Mouse (Mus musculus) macrophage (primary cell): ENCODE results near the gene Gm49384. TPM values are rescaled to one million over a fixed set of nuclear protein-coding genes. Genes with fewer than 3 reads are reported as not detected.
A peak's percentile ranks its signal among the peaks of the same experiment; 100 is the strongest.
"Not testable (repeated sequence)": the region's sequence is repeated elsewhere in the genome, so short reads cannot be mapped to it uniquely, and the experiment has no call there.

ENCODE experiments used
- H3K27ac ChIP-seq: fragments of 350-480 bp; formaldehyde crosslinking; 2 replicates; pipeline ENCODE4 v1.9.0; 2021
- H3K36me3 ChIP-seq: fragments of 350-480 bp; formaldehyde crosslinking; 2 replicates; pipeline ENCODE4 v1.9.0; 2021; ENCODE audit errors: inconsistent target
- H3K4me3 ChIP-seq: fragments of 350-480 bp; formaldehyde crosslinking; 2 replicates; pipeline ENCODE4 v1.9.0; 2021; ENCODE audit errors: inconsistent target
- H3K79me2 ChIP-seq: fragments of 350-480 bp; formaldehyde crosslinking; 2 replicates; pipeline ENCODE4 v1.9.0; 2021; ENCODE audit errors: inconsistent target
- WGBS: methylation state at CpG from one replicate; pipeline ENCODE4 v1.1.7; 2026; ENCODE audit warnings: inconsistent platforms; ENCODE audit not compliant: missing documents; 5-methylcytosine and 5-hydroxymethylcytosine counted together
- polyA plus RNA-seq: library from polyadenylated mRNA; stranded (reverse); fragments of 250-400 nt; gene quantifications from 3 replicates; pipeline ENCODE4 v1.2.4, GENCODE M21; 2018; ENCODE audit warnings: inconsistent platforms

Gene Gm49384
- polyA plus RNA-seq, 1 experiment from 2014 or later, result 6.7 TPM

DNA sequence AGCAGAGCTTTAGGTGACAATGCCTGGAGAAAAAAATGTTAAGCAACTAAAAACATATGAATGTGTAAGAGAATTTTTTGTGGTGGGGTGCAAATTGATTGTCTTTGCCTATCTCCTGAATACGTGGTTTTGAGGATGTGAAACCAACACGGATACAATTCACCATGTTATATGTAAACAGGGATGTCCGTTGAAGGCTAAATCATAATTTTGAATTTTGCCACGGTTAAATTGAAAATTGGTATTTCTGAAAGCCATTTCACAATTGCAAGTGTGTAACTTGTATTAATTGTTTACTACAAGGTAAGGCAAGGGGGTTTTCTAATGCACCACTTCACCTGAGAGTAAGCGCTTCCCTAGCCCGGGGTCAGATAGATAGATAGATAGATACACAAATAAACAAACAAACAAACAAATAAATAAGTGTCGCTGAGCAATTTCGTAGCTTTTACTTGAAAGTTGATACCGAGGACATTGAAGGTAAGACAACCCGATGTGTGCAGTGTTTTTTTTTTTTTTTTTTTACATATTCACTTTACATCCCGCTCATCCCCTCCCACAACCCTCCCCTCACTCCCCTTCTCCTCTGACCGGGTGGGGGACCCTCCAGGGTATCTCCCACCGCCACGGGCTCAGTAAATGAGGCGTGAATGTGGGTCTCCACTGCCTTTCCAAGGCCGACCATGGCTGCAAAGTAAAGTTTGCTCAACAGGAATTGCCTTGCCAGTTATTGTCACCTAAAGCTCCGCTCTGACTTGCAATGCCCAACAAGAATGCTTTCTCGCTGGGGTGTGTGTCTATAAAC, 36.2 kb downstream of the Gm49384 start:
- Histone ChIP-seq H3K27ac (peak overlapping the region; percentile 98), H3K79me2 (peaks cover 23% of the 10 kb centered on the region), H3K36me3 (no peaks in the 10 kb centered on the region), H3K4me3 (peak overlapping the region; percentile 81)
- WGBS, result 5% methylated on average over 15 of the region's 18 CpGs

- not testable (repeated sequence) for H3K36me3 ChIP-seq, H3K27ac ChIP-seq, H3K4me3 ChIP-seq
- peaks cover 23% of the 10 kb centered on the region for H3K79me2 ChIP-seq
- 93% methylated on average over 7 of the region's 8 CpGs for WGBS
Observed at GRCm38 (mm10) chr12:69166861-69167581, 37.0 kb downstream of the Gm49384 start.

- 84% methylated on average over 3 of the region's 3 CpGs for WGBS
- no peaks in the 10 kb centered on the region for H3K36me3 ChIP-seq
- H3K79me2 ChIP-seq, result peaks cover 11% of the 10 kb centered on the region
- no peak overlapping the region for H3K4me3 ChIP-seq
- H3K27ac ChIP-seq, result no peak overlapping the region
Observed at GRCm38 (mm10) chr12:69164904-69165303, 39.2 kb downstream of the Gm49384 start.

DNA sequence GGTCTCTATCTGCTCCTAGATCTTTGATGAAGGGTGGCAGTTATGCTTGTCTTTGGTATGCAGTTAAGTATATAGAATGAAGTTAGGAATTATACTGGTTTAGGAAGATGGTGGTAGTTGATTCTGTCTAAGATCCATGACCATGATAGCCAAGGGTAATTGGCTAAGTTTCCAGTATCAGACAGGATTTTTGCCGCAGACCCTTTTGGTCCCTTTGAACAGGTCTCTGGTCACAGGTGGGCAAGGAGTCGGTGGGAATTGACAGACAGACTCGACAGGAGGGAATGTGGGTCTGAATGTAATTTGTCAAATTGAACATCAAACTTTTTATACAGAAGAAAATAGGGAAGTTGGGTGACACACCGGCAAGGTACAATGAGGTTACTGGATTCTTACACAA, 40.5 kb downstream of the Gm49384 start:
- H3K36me3 ChIP-seq, H3K4me3 ChIP-seq, H3K27ac ChIP-seq, H3K79me2 ChIP-seq: not testable (repeated sequence)
- 64% methylated on average over 4 of the region's 4 CpGs for WGBS

DNA sequence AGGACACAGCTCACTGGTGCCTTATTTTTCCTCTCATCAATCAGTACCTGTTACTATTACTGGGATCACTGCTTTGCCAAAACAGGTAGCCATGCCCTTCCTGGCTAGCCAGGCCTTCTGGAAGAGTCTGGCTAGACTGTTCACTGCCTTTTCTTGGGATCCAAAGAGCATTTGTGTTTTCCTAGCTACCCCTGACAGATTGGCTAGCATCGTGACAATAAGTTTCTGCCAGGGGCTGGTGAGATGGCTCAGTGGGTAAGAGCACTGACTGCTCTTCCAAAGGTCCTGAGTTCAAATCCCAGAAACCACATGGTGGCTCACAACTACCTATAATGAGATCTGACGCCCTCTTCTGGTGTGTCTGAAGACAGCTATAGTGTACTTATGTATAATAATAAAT, 43.4 kb downstream of the Gm49384 start:
- H3K36me3 ChIP-seq, H3K79me2 ChIP-seq, H3K27ac ChIP-seq, H3K4me3 ChIP-seq: not testable (repeated sequence)
- WGBS, result 100% methylated on average over 1 of the region's 2 CpGs

DNA sequence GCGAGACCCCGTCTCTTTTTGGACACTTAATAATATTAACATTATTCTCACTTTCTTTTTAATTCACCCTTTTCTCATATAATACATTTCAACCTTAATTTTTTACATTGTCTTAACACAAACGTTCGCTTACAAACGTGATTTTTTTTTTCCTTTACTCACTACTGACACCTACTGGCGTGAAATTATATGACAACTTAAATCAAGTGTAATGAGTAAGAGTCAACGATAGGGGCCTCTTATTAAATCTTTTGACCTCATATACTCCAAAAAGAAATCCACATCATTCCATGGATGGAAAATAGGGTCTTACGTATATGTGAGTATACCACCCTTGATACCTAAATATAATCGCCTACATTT, 44.5 kb downstream of the Gm49384 start:
- H3K79me2 ChIP-seq, result peaks cover 8% of the 10 kb centered on the region
- WGBS, result 2% methylated on average over 9 of the region's 9 CpGs
- no peak overlapping the region for H3K4me3 ChIP-seq
- no peak overlapping the region for H3K27ac ChIP-seq
- H3K36me3 ChIP-seq, result peaks cover 8% of the 10 kb centered on the region; the same call in 1 of the 2 replicates

DNA sequence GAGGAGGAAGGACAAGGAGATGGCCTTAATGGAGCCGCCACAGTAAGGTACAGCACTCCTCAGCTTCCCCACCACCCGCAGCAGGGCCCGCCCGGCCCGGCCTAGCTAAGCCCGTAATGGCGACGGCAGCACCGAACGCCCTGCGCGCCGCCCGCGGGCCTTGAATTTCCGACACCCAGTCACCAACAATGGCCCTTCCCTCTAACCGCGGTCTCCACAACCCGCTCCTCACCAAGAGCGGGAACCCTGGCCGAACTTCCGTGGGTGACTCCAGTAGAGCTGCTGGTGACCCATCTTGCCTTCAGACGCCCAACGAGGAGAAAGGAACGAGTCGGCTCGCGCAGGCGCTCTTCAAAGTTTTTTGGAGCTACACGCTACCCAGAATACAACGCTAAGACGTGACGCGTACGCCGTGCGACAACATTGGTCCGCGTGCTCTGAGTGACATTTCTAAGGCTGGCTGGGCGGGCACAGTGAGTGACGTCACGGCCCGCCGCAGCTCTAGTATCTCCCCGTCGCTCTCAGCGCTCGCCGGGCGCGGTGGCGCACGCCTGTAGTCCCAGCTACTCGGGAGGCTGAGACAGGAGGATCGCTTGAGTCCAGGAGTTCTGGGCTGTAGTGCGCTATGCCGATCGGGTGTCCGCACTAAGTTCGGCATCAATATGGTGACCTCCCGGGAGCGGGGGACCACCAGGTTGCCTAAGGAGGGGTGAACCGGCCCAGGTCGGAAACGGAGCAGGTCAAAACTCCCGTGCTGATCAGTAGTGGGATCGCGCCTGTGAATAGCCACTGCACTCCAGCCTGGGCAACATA, 45.1 kb downstream of the Gm49384 start, which contains the start of gene Rps29:
Rps29 (minus strand) TSS at position 422 of the 813 bp plus-strand sequence.
- peak within 1 kb of the TSS; percentile 78 for H3K4me3 ChIP-seq
- H3K27ac ChIP-seq, result peak within 1 kb of the TSS; percentile 77
- WGBS, result under 1% methylated on average over 42 of the region's 68 CpGs
- H3K36me3 ChIP-seq, H3K79me2 ChIP-seq: not testable (repeated sequence)

- Histone ChIP-seq H3K79me2 (peaks cover 8% of the 10 kb centered on the region), H3K27ac (peak overlapping the region; percentile 77), H3K36me3 (peaks cover 8% of the 10 kb centered on the region; the same call in 1 of the 2 replicates), H3K4me3 (peak overlapping the region; percentile 78)
- WGBS, result 2% methylated on average over 19 of the region's 19 CpGs
Observed at GRCm38 (mm10) chr12:69158366-69158764, 45.7 kb downstream of the Gm49384 start.

DNA sequence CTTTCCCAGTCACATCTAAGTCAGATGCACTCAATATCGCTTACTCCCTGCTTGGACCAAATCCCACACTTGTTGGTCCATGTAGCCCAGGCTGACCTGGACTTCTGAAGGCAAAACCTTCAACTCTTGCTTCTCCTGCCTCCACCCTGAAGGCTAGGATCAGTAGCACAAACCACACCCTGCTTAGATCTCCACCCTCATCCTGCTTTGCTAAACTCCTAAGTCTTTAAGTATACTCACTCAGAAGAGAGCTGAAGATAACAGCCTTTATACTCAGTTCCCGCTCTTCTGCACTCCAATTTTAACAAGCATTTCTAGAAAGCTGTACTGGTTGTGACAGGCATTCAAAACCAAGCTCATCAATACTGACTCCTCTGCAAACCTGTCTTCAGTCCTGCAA, 47.0 kb downstream of the Gm49384 start:
- Histone ChIP-seq H3K36me3 (peaks cover 8% of the 10 kb centered on the region; the same call in 1 of the 2 replicates), H3K79me2 (peaks cover 8% of the 10 kb centered on the region), H3K27ac (peak overlapping the region; percentile 77), H3K4me3 (no peak overlapping the region)
- 100% methylated on average over 2 of the region's 2 CpGs for WGBS

- 98% methylated on average over 4 of the region's 4 CpGs for WGBS
Observed at GRCm38 (mm10) chr12:69156436-69156835, 47.6 kb downstream of the Gm49384 start.

DNA sequence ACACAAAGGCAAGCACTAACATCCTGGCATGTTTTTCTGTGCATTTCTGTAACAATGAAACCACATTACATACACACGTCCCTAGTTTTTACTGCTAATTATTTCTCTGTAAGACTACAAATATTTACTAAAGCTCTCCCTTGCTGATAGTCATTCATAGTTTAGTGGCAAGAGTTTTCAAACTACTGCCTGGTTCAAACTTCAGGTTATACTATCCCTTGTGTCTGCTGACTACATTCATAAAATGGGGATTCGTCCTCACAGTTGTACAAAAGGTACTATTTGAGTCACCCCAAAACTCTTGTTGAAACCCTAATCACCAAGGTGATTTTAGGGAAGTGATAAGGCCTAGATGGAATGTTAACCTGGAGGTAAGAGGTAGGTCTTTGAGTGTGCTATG, 48.1 kb downstream of the Gm49384 start:
- 85% methylated on average over 2 of the region's 2 CpGs for WGBS
- Histone ChIP-seq H3K4me3 (no peak overlapping the region), H3K36me3 (peaks cover 8% of the 10 kb centered on the region; the same call in 1 of the 2 replicates), H3K79me2 (peaks cover 8% of the 10 kb centered on the region), H3K27ac (no peak overlapping the region)

More at GRCm38 (mm10) chr12:69156436-69156835, 47.6 kb downstream of the Gm49384 start:
- Histone ChIP-seq H3K4me3 (no peak overlapping the region), H3K79me2 (peaks cover 8% of the 10 kb centered on the region), H3K36me3 (peaks cover 8% of the 10 kb centered on the region; the same call in 1 of the 2 replicates), H3K27ac (no peak overlapping the region)

- Histone ChIP-seq H3K27ac (no peak overlapping the region), H3K79me2 (no peaks in the 10 kb centered on the region), H3K4me3 (no peak overlapping the region), H3K36me3 (no peaks in the 10 kb centered on the region)
- 95% methylated on average over 12 of the region's 13 CpGs for WGBS
Observed at GRCm38 (mm10) chr12:69150049-69150448, 54.0 kb downstream of the Gm49384 start.

GRCm38 (mm10) chr12:69147166-69147735, 56.8 kb downstream of the Gm49384 start:
- no peak overlapping the region for H3K4me3 ChIP-seq
- no peaks in the 10 kb centered on the region for H3K36me3 ChIP-seq
- no peaks in the 10 kb centered on the region for H3K79me2 ChIP-seq
- H3K27ac ChIP-seq, result no peak overlapping the region
- 90% methylated on average over 2 of the region's 5 CpGs for WGBS

DNA sequence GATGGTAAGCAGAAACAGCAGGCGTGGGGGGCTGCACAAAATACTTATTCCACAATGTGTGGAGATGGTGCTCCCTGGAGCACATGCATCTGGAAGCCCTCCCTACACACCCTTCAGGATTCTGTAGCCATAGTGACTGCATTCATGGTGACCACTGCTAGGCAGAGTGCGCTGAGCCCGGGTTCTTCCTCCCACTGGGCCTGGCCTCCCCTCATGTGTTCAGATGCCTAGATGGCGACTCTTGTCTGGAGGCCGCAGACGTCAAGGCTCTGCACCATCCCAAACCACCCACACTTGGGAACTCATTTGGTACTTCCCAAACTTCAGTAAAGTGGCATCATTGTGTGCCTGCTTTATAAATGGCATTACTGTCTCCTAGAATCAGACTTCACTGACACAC, 60.6 kb downstream of the Gm49384 start:
- H3K36me3 ChIP-seq, result no peaks in the 10 kb centered on the region
- H3K79me2 ChIP-seq, result no peaks in the 10 kb centered on the region
- WGBS, result 85% methylated on average over 5 of the region's 6 CpGs
- no peak overlapping the region for H3K4me3 ChIP-seq
- no peak overlapping the region for H3K27ac ChIP-seq
